Mouse (Mus musculus): ENCODE measurements at regions not wholly inside any gene's neighbourhood (a gene's known extent, or its start where the extent isn't known, plus 50 kb on each side); places are given as distances from the start of the nearest gene placed in this dataset.
"Not testable (repeated sequence)": the region's sequence is repeated elsewhere in the genome, so short reads cannot be mapped to it uniquely, and the experiment has no call there.

DNA sequence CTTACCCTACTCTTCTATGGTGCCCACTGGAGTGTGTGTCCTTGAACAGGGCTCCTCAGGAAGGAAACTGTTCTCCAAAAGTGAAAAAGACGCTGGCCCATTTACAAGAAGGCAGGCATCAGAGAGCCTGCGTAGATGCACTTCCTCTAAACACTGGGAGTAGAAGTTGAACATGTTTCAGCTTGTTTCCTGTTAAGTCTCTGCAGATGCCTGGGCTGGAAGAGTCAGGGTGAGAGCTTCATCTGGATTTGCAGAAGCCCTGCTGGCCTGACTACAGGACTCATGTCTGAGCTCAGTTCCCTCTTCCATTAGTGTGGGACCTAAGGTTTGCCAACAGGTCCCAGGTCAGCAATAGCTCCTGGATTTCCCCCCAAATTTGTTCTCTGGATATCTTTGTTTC, 54.7 kb upstream of the Nlrp1b start:
- Histone ChIP-seq H3K9ac (no peak overlapping the region), H3K27me3 (replicated peaks) (no peaks in the 10 kb centered on the region), H3K4me2 (no peak overlapping the region), H3K27ac (ENCODE audit: poor library complexity, severe bottlenecking) (no peak overlapping the region), H3K36me3 (no peaks in the 10 kb centered on the region), H3K4me3 (no peak overlapping the region), H3K9me3 (replicated peaks) (no peaks in the 10 kb centered on the region), H3K4me1 (replicated peaks) (no peaks in the 10 kb centered on the region)
- no peak for ATAC-seq (ENCODE audit: insufficient number of reproducible peaks, low FRiP score)
- 58% methylated on average over 2 of the region's 2 CpGs for WGBS

DNA sequence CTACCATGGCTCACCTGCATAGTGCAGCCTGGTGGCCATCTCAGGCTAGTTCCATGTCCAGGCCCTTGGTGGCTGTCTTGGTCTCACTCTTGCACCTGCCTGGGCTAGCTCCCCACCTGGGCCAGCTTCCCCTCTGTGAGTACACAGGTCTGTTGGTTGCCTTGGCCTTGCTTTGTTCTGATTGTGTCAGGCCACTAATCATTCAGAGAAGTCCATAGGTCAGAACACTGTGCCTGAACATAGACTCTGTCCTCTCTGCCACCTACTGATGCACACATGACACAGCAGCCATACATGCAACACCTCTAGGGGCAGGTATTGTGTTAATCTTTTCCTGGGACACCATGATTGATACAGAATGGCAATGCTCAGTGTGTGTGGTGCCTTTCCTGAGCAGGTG, 57.7 kb upstream of the Nlrp1b start:
- ATAC-seq (ENCODE audit: insufficient number of reproducible peaks, low FRiP score); H3K36me3 ChIP-seq; H3K9ac ChIP-seq; H3K4me1 ChIP-seq (replicated peaks); H3K4me3 ChIP-seq; H3K27me3 ChIP-seq (replicated peaks); H3K27ac ChIP-seq (ENCODE audit: poor library complexity, severe bottlenecking); H3K4me2 ChIP-seq; H3K9me3 ChIP-seq (replicated peaks): not testable (repeated sequence)

DNA sequence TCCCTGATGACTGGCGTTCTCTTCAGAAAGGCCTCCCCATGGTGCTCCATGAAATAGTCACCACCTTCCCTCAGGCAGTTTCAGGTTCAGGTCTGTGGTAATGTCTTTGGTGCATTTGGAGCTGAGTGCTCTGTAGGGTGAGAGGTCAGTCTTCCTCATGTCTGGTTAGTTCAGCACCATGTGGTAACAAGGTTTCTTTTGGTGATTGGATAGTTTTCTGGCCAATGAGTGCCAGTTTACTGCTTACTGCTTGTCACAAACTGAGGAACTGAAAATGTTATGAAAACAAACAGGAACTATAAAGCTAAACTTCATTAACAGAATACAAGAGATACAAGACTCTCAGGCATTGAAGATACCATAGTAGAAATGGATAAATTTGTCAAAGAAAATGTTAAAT, 59.0 kb upstream of the Nlrp1b start:
- WGBS = 66% methylated on average over 1 of the region's 1 CpGs
- no peak for ATAC-seq (ENCODE audit: insufficient number of reproducible peaks, low FRiP score)
- Histone ChIP-seq H3K36me3 (no peaks in the 10 kb centered on the region), H3K4me3 (no peak overlapping the region), H3K27me3 (replicated peaks) (no peaks in the 10 kb centered on the region), H3K9ac (no peak overlapping the region), H3K9me3 (replicated peaks) (no peaks in the 10 kb centered on the region), H3K4me2 (no peak overlapping the region), H3K4me1 (replicated peaks) (no peaks in the 10 kb centered on the region), H3K27ac (ENCODE audit: poor library complexity, severe bottlenecking) (no peak overlapping the region)

DNA sequence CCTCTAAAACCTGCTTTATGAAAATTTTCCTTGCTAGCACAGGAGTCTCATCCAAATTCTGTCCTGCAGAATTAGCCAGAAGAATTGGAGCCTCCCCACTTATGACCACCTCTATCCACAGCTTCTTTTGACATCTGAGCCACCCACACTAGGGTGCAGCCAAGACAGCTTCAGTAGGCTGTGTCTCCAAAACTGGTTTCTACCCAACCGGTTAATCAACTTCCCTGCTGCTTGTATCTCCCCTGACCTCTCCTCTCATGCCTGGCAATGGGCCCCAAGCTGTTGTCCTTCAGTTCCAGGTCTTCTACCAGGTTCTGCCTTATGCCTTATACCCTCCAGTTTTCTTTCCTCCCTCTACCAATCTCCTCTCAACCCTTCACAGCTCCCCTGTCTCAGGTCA, 68.9 kb upstream of the Nlrp1b start:
- H3K27me3 ChIP-seq (replicated peaks) = no peaks in the 10 kb centered on the region
- no peak overlapping the region for H3K4me3 ChIP-seq
- H3K4me1 ChIP-seq (replicated peaks) = no peaks in the 10 kb centered on the region
- no peak overlapping the region for H3K9ac ChIP-seq
- no peak overlapping the region for H3K4me2 ChIP-seq
- ATAC-seq (ENCODE audit: insufficient number of reproducible peaks, low FRiP score) = no peak
- WGBS = 81% methylated on average over 1 of the region's 1 CpGs
- no peaks in the 10 kb centered on the region for H3K36me3 ChIP-seq
- no peaks in the 10 kb centered on the region for H3K9me3 ChIP-seq (replicated peaks)
- no peak overlapping the region for H3K27ac ChIP-seq (ENCODE audit: poor library complexity, severe bottlenecking)

DNA sequence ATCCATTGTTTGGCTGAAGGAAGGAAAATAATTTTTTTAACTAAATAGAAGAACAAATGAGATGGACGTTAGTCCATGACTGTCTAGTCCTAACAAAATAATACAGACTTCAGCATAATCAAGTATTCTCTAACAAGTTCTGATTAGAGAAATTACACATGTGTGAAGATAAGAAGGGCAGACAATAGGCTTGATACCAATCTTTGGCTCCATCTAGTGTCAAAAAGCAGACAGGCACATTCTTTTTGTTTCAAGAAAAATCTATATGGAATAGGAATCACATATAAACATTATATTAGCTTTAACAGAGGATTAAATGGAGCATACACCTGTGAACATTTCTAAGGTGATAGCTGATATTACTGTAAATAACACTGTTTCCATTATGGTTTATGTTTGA, 92.9 kb upstream of the Nlrp1b start:
- Histone ChIP-seq H3K36me3 (no peaks in the 10 kb centered on the region), H3K9ac (no peak overlapping the region), H3K4me3 (no peak overlapping the region), H3K9me3 (replicated peaks) (no peaks in the 10 kb centered on the region), H3K27ac (ENCODE audit: poor library complexity, severe bottlenecking) (no peak overlapping the region), H3K4me1 (replicated peaks) (no peaks in the 10 kb centered on the region), H3K4me2 (no peak overlapping the region), H3K27me3 (replicated peaks) (no peaks in the 10 kb centered on the region)
- WGBS = 25% methylated on average over 1 of the region's 1 CpGs
- ATAC-seq (ENCODE audit: insufficient number of reproducible peaks, low FRiP score) = no peak

DNA sequence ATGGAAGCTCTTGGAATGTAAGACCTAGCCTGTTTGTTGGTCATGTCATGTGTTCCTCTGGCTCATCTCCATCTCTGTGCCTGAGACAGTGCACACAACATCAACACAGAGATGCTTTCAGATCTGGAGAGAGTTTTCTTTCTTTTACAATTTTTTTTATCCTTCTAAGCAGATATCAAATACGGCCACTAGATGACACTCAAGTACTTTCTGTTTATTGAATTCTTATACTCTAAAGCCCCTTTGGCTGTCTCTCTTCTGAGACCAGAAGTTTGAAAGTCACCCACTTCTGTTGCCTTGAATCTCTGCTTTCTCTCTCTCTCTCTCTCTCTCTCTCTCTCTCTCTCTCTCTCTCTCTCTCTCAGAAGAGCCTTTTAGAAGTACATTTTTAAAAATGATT, 106.9 kb upstream of the Nlrp1b start:
- WGBS = 5% methylated on average over 1 of the region's 1 CpGs
- Histone ChIP-seq H3K4me1 (replicated peaks) (no peaks in the 10 kb centered on the region), H3K9ac (no peak overlapping the region), H3K27me3 (replicated peaks) (0 out of 2 replicates have a peak, but pooled peaks cover 4% of the 10 kb centered on the region), H3K9me3 (replicated peaks) (no peaks in the 10 kb centered on the region), H3K36me3 (no peaks in the 10 kb centered on the region), H3K27ac (ENCODE audit: poor library complexity, severe bottlenecking) (no peak overlapping the region), H3K4me2 (no peak overlapping the region), H3K4me3 (no peak overlapping the region)
- no peak for ATAC-seq (ENCODE audit: insufficient number of reproducible peaks, low FRiP score)

DNA sequence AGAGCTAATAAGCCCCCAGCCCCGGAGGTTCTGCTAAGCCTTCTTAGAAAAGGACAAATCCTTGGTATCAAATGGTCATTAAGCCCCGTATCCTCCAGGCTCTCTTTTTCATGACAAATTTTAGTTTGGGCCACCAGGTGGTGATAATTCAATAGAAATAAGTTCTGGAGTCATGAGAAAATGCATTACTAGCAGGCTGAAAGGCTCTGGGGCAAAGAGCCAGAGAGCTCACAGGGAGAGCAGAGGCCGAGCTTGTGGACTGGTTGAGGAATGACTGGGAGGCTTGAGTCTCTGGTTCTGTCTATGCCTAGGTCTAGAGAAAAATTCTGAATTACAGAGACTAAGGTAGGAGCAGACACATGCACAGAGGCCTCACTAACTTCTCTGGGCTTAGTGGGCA, 115.5 kb upstream of the Nlrp1b start:
- Histone ChIP-seq H3K9me3 (replicated peaks) (no peaks in the 10 kb centered on the region), H3K4me2 (no peak overlapping the region), H3K36me3 (no peaks in the 10 kb centered on the region), H3K4me3 (no peak overlapping the region), H3K27ac (ENCODE audit: poor library complexity, severe bottlenecking) (no peak overlapping the region), H3K27me3 (replicated peaks) (no peaks in the 10 kb centered on the region), H3K4me1 (replicated peaks) (no peaks in the 10 kb centered on the region), H3K9ac (no peak overlapping the region)
- no peak for ATAC-seq (ENCODE audit: insufficient number of reproducible peaks, low FRiP score)
- WGBS = 30% methylated on average over 3 of the region's 3 CpGs

DNA sequence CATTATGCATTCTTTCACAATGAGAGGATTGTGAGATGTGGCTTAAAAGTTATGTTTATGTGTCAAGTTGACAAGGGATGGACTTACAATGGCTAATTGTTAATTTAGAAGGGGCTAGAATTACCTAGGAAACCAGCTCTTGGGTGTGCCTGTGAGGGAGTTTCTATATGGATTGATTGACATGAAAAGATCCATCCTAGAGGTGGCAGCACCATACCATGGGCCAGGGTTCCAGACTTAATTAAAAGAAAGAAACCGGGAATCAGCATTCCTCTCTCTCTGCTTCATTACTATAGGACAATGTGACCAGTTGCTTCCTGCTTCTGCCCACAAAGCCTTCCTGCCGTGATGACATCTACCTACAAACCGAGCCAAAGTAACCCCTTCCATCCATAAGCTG, 126.6 kb upstream of the Nlrp1b start:
- no peaks in the 10 kb centered on the region for H3K9me3 ChIP-seq (replicated peaks)
- no peaks in the 10 kb centered on the region for H3K4me1 ChIP-seq (replicated peaks)
- H3K36me3 ChIP-seq = no peaks in the 10 kb centered on the region
- H3K4me2 ChIP-seq = no peak overlapping the region
- 49% methylated on average over 3 of the region's 3 CpGs for WGBS
- no peak overlapping the region for H3K9ac ChIP-seq
- no peak for ATAC-seq (ENCODE audit: insufficient number of reproducible peaks, low FRiP score)
- no peak overlapping the region for H3K27ac ChIP-seq (ENCODE audit: poor library complexity, severe bottlenecking)
- no peak overlapping the region for H3K4me3 ChIP-seq
- H3K27me3 ChIP-seq (replicated peaks) = no peaks in the 10 kb centered on the region

DNA sequence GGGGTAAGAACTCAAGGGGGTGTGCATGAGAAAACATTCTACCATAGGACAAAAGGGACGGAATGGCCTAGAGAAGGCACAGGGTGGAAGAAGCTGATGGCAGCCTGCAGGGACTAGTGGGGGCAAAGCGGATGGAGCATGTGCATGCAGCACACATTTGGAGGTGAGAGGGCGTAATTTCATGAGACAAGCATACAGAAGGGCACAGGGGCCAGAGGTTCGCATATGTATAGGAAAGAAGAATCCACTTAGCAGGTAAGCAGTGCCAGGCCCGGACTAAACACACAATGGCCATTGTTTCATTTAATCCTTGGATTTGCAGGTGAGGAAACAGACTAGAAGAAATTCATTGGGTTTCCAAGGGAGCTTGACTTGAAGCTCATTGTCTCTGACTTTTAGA, 130.3 kb upstream of the Nlrp1b start:
- Histone ChIP-seq H3K4me2 (no peak overlapping the region), H3K27me3 (replicated peaks) (no peaks in the 10 kb centered on the region), H3K9ac (no peak overlapping the region), H3K4me1 (replicated peaks) (no peaks in the 10 kb centered on the region), H3K36me3 (no peaks in the 10 kb centered on the region), H3K9me3 (replicated peaks) (no peaks in the 10 kb centered on the region), H3K4me3 (no peak overlapping the region), H3K27ac (ENCODE audit: poor library complexity, severe bottlenecking) (no peak overlapping the region)
- 76% methylated on average over 5 of the region's 5 CpGs for WGBS
- no peak for ATAC-seq (ENCODE audit: insufficient number of reproducible peaks, low FRiP score)

DNA sequence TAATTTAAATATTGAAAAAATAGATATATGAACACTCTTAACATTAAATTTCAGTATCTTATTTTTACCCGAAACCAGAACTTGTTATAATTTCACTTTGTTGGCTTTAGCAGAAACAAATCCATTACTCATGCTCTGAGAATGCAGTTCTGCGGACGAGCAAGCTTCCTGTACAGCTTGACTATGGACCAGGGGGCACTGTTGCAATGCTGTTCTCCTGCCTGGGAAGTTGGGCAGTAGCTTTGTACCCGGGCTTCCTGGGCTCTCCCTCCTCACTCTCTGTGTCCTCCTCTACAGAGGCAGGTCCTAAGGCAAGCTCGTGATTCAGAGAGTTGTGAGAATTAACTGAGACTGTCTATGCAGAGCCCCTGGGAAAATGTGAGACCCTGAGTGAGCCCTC, 141.3 kb upstream of the Nlrp1b start:
- no peaks in the 10 kb centered on the region for H3K9me3 ChIP-seq (replicated peaks)

DNA sequence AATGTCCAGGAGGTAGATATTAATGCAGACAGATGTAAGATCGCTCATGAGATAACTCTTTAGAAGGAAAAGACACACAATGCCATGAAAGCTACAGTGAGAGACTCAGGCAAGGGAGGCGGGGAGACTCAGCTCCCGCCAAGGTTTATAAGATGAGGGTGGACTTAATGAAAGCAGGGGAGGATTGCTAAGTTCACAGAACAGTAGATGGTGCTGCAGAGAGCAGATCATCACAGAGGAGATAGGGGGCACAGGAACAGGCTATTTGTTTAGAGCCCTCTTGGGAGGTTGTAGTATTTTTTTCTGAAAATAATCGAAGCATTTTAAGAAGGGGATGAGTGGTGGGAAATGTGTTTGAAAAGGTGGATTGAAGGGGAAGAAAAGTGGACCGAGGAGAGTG, 144.6 kb upstream of the Nlrp1b start:
- H3K9ac ChIP-seq = no peak overlapping the region
- H3K4me3 ChIP-seq = no peak overlapping the region
- H3K4me1 ChIP-seq (replicated peaks) = no peaks in the 10 kb centered on the region
- no peaks in the 10 kb centered on the region for H3K9me3 ChIP-seq (replicated peaks)
- no peak overlapping the region for H3K4me2 ChIP-seq
- no peak overlapping the region for H3K27ac ChIP-seq (ENCODE audit: poor library complexity, severe bottlenecking)
- no peaks in the 10 kb centered on the region for H3K36me3 ChIP-seq
- no peaks in the 10 kb centered on the region for H3K27me3 ChIP-seq (replicated peaks)
- WGBS = 58% methylated on average over 5 of the region's 5 CpGs
- no peak for ATAC-seq (ENCODE audit: insufficient number of reproducible peaks, low FRiP score)

More for the DNA sequence above, 141.3 kb upstream of the Nlrp1b start:
- 46% methylated on average over 5 of the region's 5 CpGs for WGBS
- no peak for ATAC-seq (ENCODE audit: insufficient number of reproducible peaks, low FRiP score)
- no peak overlapping the region for H3K4me2 ChIP-seq
- no peak overlapping the region for H3K4me3 ChIP-seq
- no peak overlapping the region for H3K27ac ChIP-seq (ENCODE audit: poor library complexity, severe bottlenecking)
- H3K27me3 ChIP-seq (replicated peaks) = no peaks in the 10 kb centered on the region; the same call in 1 of the 2 replicates
- no peak overlapping the region for H3K9ac ChIP-seq
- no peaks in the 10 kb centered on the region for H3K36me3 ChIP-seq
- H3K4me1 ChIP-seq (replicated peaks) = no peaks in the 10 kb centered on the region

DNA sequence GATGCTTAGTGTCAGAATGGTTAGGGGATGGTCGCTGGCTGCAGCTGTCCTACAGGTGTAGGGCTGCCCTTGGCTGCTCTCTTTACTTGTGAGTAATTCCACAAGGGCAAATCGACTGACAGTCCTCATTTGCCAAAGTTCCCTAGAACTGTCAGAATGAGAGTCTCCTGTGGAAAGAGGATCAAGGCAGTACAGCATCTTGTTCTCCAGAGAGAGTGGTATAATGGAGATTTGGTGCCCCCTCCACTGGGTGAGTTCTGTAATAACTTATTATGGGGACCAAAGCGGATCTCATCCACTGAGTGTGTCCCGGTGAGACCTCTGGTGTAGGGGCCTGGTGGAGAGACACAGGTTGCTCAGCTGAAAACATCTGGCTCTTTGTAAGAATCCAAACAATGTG, 157.9 kb upstream of the Nlrp1b start:
- Histone ChIP-seq H3K4me1 (replicated peaks) (no peaks in the 10 kb centered on the region), H3K4me3 (no peak overlapping the region), H3K9ac (no peak overlapping the region), H3K27me3 (replicated peaks) (no peaks in the 10 kb centered on the region), H3K9me3 (replicated peaks) (no peaks in the 10 kb centered on the region), H3K4me2 (no peak overlapping the region), H3K27ac (ENCODE audit: poor library complexity, severe bottlenecking) (no peak overlapping the region), H3K36me3 (no peaks in the 10 kb centered on the region)
- 76% methylated on average over 4 of the region's 4 CpGs for WGBS
- ATAC-seq (ENCODE audit: insufficient number of reproducible peaks, low FRiP score) = no peak
